Mouse (Mus musculus) frontal cortex, adult 2 months (tissue): ENCODE data around the gene Gtf3c6. TPM values are rescaled to one million over a fixed set of nuclear protein-coding genes. Genes with fewer than 3 reads are reported as not detected.

Experiments
- DNase-seq, 2 experiments: peaks; one replicate each; pipeline ENCODE4 v3.0.0; 2022; ENCODE audit warnings: low spot score in 1 of 2; ENCODE audit errors: extremely low spot score in 1 of 2
- polyA plus RNA-seq: library from polyadenylated mRNA; depleted of rRNA; stranded (reverse); fragments of >200 nt; gene quantifications from 2 replicates; pipeline ENCODE4 v1.2.3, GENCODE M21; 2012; rRNA removed

The Gtf3c6 gene
- polyA plus RNA-seq, 1 experiment = 48.8 TPM

DNA sequence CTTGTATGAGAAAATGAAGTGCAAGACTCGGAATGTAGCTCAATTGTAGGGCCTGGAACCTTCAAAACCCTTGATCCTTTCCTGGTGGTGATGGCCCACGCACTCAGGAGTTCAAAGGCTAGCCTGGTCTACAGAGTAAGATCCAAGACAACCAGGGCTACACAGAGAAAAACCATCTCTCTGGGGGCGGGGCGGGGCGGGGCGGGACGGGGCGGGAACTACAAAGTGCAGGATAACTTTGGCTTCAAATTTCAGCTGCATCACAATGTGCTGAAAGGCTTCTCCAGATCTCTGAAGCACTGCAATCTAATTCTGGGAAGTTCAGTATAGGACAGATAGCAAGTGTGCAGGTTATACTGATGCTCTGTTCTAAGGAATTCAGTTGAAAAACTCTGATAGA lies 1.6 kb upstream of the Gtf3c6 start:
- no peak for DNase-seq

DNA sequence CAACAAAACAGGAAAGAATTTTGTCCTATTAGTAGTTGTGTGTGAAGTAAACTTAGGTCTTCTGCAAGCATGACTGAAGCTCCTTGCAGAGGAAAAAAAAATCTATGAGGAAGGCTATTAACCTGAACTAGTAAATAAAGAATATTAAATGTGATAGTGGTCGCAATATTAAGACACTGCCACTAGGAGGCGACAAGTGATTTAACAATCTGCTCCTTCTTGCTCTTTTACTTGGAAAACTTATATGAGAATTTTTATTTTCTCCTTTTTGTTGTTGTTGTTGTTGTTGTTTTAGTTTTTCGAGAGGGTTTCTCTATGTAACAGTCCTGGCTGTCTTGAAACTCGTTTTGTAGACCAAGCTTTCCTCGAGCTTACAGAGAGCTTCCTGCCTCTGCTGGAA lies 1.1 kb upstream of the Gtf3c6 start:
- DNase-seq = peak in 1 of 2 experiments; percentile 72

DNA sequence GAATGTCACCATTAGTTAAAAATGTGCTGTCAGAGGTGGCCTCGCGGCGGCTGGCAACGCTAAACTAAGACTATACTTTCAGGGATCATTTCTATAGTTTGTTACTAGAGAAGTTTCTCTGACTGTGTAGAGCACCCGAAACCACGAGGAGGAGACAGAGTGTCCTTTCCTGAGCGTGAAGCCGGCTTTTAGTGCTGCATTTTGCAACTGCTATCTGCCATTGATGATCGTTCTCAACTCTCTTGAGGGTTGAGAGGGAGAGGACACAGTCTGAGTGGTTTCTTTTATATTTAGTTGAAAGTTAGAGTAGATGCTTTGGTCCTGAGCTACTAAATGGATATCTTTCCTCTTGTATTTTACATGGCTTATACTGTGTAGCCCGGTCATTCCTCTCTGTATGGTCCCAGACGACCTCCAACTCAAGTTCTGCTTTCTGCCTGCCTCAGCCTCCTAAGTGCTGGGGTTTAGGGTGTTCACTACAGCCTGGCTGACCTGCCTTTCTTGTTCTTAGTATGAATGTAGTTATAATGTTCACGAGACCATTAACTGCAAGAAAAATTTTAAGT lies 576 bp upstream of the Gtf3c6 start:
- peak; percentile 44 to 71 for DNase-seq

DNA sequence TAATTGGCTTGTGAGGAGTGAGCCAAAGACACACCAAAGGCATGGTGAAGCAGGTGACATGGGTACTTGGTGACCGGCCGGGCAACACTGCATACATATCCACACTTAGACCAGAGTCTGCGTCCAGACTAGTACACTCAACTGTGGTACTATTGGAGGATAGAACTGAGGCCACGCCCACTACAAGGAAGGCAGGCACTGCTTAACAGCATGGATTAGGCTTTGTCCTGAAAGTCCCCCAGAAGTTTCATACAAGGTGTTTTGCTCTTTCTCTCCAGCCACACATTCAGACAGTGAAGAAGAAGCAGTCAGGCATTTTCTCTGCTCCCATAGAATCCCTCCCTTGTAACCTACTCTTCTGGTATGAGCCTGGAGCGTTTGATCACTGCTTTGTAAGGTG lies 1.2 kb downstream of the Gtf3c6 start:
- DNase-seq = peak in 1 of 2 experiments; percentile 52

DNA sequence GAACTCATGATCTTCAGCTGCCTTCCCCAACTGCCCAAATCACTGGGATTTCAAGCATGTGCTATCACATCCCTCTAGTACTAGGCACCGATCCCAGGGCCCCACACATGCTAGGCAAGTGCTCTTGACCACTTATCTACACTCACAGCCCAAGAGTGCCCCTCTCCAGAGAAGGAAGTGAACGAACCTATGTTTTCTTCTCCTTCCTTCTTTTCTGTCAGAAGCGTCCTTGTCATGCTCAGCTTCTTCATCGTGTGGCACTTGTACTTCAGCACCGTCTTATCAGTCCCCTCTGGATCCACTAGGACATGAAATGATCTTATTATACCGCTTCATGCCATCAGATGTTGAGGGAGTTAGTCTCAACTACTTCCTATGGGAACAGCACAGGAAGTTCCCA lies 6.9 kb downstream of the Gtf3c6 start:
- DNase-seq = no peak

DNA sequence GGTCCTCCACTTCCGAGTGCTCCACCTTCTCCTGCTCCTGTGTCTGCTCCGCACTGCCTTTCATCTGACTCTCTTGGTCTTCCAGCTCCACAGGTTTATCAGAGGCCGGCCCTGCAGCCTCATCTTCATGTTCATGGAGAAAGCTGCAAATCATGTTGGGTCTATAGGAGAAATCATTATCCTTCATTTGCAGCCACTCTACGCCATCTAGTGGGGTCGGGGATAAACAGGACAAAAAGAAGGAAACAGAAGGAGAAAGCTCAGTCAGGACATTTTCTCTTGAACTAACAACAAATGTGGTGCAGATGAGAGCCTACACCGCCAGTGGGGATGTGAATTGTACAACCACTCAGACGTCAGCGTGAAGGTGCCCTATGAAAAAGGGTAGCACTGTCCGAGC lies 8.3 kb downstream of the Gtf3c6 start:
- peak in 1 of 2 experiments; percentile 44 for DNase-seq

DNA sequence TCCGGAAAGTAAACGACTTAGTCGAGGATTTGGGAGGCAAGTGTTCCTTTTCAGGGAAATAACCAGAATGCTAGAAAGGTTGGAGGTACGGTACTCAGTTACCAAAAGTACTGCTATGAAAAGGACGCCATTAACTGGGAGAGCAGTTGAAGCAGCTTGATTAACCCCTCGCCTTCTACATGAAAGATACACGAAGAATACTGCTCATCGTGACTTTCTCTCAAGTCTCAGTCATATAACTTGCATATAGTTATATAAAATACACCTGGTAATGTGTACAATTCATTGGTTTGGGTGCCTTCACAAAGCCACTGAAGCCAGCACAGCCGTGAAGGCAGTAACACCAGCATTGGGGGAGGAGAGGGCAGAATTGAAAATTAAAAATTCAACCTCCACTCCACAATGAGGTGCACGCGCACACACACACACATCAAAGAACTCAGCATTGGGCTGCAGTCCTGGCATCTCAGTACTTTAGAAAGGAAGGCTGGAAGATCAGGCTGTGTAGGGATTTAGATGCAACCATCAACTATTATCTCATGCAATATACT lies 10.7 kb downstream of the Gtf3c6 start:
- DNase-seq = no peak

DNA sequence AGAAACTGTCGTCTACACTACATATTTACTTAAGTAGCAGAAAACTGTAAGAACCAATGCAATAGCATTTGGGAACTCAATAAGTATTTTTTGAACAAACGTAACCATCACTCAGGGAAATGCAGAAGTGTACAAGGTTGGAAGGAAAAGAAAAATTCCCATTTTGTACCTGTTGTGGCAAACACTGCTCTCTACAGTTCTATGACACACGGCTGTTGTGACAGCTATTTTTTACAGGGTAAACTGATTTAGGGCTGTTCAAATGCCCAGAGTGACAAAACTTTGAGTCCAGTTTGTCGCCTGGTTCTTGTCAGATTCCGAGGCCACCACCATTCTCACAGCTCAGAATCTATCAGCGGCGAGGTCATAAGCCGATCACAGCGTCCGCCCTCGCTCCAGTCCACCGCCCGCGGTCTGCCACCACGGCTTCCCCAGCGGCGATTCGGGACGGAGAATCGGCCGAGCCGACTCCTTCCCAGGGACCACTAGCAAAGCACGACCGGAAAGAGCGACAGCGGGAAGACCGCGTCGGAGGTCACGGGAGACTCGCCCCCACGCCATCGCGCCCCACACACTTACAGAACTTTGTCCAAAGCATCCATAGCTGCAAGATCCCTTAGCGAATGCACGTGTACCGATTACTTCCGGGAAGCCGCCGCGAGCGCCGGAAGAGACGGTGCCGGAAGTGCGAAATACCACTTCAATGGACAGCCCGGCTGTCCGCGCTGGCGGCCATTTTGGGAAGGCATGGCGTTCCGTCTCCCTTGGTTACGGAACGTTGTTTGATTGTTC lies 11.3 kb downstream of the Gtf3c6 start, which contains the start of gene Rpf2:
Gene Rpf2, minus strand, starts transcription at position 663 of the 792 bp plus-strand sequence.
- DNase-seq = peak; percentile 63 to 87

DNA sequence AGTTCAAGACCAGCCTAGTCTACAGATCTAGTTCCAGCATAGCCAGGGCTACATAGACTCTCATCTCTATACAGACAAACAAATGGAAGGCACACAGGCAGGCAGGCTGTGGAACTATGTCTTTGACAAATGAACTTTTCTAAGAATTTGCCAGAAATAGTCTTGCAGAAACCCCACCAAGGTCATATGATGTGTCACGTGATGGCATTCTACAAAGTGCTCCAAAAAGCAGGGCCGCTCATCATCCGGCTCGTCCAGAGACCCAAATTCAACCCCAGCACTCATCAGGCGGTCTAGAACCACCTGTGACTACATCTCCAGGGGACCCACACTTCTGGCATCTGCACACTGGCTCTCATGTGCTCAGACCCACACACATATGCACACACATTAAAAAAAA lies 20.1 kb downstream of the Gtf3c6 start:
- no peak for DNase-seq

DNA sequence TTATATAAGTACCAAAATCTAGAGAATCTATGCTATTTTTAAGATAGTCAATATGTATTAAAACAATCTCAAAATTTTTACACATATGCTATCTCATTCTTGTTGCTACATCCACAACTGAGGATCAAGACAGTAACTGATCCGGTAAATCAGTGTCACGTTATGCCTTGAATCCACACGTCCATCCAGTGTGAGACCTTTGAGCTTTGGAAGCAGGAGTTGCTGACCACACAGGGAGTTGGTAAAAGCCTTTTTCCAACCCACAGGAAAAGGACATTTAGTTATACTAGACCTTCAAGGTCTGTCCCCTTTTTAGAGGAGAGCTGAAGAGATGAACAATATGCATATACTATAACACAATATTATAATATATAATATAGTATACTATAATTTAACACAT lies 24.7 kb downstream of the Gtf3c6 start:
- DNase-seq = no peak

DNA sequence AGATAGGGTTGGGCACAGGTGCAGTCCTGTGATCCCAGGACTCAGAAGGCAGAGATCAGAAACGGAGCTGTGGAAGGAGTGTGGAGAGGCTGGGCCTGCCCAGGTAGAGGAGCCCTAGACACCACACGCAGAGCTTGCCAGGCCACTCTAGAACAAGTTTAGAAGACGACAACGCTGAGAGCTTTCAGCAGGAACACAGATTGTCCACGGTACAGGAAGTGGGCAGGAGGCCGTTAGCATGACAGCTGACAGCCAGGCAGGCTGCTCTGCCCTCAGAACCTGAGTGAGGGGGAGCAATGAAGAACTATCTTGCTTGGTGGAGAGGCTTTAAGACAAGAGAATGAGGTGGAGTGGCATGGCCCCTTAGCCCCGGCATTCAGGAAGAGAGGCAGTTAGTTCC lies 25.5 kb downstream of the Gtf3c6 start:
- no peak for DNase-seq

DNA sequence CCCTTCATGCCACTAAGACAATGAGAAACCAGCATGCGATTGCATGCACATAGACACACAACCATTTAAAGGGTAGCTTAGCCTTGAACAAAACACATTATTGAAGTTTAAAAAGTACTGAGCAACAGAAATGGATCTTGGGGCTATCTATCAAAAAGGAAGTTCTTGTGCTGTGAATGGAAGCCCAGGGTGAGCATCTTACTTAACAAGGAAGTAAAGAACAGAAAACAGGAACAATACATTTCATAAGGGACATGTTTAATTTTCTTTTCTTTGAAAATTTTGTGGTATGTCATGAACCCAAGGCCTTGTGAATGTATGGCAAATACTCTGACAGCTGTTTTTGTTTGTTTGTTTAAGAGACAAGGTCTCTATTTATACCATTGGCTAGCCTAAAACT lies 28.2 kb downstream of the Gtf3c6 start:
- DNase-seq = no peak

DNA sequence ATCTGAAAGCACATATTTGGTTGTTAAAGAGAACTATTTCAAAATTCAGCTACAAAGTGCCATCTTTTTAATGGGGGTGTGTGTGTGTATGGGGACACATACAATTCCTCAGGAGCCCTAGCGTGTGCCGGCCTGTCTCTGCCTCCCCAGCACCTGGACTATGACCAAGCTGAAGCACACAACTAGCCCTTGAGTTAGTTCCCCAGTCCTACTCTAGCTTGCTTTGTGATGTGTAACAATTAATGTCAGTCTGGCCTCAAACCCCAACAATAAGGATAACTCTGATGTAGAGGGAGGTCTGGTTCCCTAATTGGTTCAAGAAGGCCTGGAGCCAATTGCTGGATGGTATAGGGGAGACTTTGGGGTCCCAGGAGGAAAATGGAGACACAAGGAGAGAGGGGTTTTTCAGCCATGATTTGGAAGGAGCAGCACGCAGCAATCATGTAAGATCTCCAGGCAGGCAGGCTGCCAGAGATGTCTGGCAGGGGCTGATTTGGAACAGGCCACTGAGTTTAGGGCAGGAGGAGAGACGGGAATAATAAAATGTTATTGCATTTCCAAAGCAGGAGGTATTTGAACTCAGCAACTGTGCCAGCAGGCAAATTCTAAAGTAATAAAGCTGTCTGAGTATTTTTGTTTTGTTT lies 30.1 kb downstream of the Gtf3c6 start:
- DNase-seq = no peak

DNA sequence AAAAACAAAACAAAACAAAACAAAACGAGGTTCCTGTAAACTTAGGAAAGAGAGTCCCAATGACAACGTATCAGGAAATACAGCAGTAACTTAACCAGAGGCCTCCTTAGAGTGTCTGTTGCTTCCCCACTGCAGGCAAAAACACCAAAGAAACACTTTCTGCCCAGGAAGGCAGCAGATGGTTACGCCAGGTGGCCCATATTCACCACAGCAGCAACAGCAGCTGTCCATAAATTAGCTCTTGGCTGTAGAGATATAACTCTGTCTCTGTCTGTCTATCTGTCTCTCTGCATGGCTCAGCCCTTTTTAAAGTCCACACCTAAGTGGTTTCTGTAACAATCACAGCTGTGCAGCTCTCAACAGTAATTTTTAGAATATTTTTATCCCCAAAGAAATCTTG lies 39.0 kb downstream of the Gtf3c6 start:
- no peak for DNase-seq

DNA sequence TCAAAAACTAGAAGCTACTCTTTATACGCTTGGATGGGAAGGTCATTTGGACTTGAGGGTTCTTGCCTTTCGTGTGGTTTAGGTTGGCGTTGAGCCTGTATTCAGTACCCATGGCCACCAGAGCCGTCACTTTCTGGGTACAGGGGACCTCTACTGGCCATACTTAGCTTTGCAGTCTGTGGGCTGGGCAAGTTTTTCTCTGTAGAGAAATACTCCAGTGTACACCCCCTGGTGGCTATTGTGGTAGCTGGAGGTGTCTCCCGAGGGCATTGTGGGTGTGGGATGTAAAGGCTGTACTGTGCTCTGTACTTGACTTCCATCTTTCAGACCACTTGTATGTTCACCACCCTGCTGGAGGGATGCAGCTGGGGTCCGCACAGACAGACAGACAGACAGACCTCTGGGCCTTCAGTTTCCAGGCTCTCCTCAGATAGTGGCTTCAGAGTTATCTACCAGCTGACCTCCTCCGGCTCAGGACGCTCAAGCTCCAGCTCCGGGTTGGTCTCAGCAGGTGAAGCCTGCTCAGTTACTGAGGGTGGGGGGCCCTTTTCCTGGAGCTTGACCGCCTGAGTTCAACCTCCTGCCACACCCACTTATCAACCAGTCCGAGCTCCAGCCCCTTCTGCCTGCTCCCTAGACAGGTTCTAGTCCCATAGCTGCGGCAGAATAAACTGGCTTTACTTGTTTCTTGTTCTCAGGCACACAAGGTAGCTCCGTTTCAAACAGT lies 45.3 kb downstream of the Gtf3c6 start:
- peak; percentile 89 to 97 for DNase-seq

Other genes starting within 250 kb of the Gtf3c6 start
- 0.40 and 0.48 TPM in 2 replicates for gene Mfsd4b1, start 232.8 kb downstream of the Gtf3c6 start, polyA plus RNA-seq
- gene Slc16a10, start 115.8 kb downstream of the Gtf3c6 start, polyA plus RNA-seq = 2.6 and 3.0 TPM in 2 replicates
- 19.1 and 20.5 TPM in 2 replicates for gene Rpf2, start 11.1 kb downstream of the Gtf3c6 start, polyA plus RNA-seq
- 89.3 and 96.4 TPM in 2 replicates for gene Amd1, start 44.1 kb upstream of the Gtf3c6 start, polyA plus RNA-seq
- 30.9 and 33.5 TPM in 2 replicates for gene Cdk19, start 81.5 kb upstream of the Gtf3c6 start, polyA plus RNA-seq